Mouse (Mus musculus): ENCODE data around the gene Ldah. TPM values are rescaled to one million over a fixed set of nuclear protein-coding genes. Genes with fewer than 3 reads are reported as not detected.
"Not testable (repeated sequence)": the region's sequence is repeated elsewhere in the genome, so short reads cannot be mapped to it uniquely, and the experiment has no call there.

The Ldah gene
- 36.6 and 42.8 TPM in 2 replicates for polyA plus RNA-seq (2016; fragmentation: Nextera tagmentation; extraction: Ambion mirVana)

DNA sequence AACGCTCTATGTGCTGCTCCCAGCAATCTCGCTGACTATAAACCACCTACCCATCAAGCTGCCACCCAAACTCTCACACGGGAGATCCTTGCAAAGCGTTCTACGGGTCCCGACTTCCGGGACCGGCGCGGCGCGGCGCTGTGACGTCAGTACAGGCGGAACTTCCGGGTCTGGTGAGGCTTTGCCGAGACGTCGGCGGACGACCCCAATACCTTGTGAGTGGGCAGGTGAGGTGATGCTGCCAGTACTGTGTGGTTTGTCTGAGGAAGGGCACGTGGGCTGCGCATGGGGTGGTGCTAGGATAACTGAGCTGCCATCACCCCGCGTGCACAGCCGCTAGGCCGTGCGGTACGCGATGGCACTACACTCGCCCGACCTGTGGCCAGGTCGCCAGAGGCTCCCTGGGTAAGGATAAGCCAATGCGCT lies at the start of gene Ldah:
Gene Ldah, plus strand, starts transcription at position 130 of the 426 bp plus-strand sequence.
- no peaks in the 10 kb centered on the region for H3K36me3 ChIP-seq
- H3K4me3 ChIP-seq = peak within 1 kb of the TSS; percentile 88
- H3K27ac ChIP-seq = peak within 1 kb of the TSS; percentile 73
- peak within 1 kb of the TSS; percentile 83 for H3K9ac ChIP-seq
- no peaks in the 10 kb centered on the region for H3K27me3 ChIP-seq (replicated peaks)
- H3K4me1 ChIP-seq = peaks cover 13% of the 10 kb centered on the region
- ATAC-seq = peak; percentile 96
- H3K4me2 ChIP-seq = peak within 1 kb of the TSS; percentile 76
- no peaks in the 10 kb centered on the region for H3K9me3 ChIP-seq (replicated peaks)
- WGBS (ENCODE audit: insufficient replicate concordance) = 0% methylated on average over 34 of the region's 34 CpGs

- no peaks in the 10 kb centered on the region for H3K27me3 ChIP-seq (replicated peaks)
- H3K36me3 ChIP-seq = no peaks in the 10 kb centered on the region
- WGBS (ENCODE audit: insufficient replicate concordance) = 34% methylated on average over 2 of the region's 2 CpGs
- H3K27ac ChIP-seq = no peak overlapping the region
- ATAC-seq = no peak
- H3K4me2 ChIP-seq = no peak overlapping the region
- H3K9ac ChIP-seq = no peak overlapping the region
- no peak overlapping the region for H3K4me3 ChIP-seq
- H3K4me1 ChIP-seq = no peaks in the 10 kb centered on the region
- no peaks in the 10 kb centered on the region for H3K9me3 ChIP-seq (replicated peaks)
These were observed 40.2 kb upstream of the Ldah start for GRCm38 (mm10) chr12:8167743-8168142.

- H3K9ac ChIP-seq = no peak overlapping the region
- no peak overlapping the region for H3K4me2 ChIP-seq
- no peak for ATAC-seq
- H3K4me3 ChIP-seq = no peak overlapping the region
- no peaks in the 10 kb centered on the region for H3K4me1 ChIP-seq
- H3K9me3 ChIP-seq (replicated peaks) = no peaks in the 10 kb centered on the region
- no peak overlapping the region for H3K27ac ChIP-seq
- H3K36me3 ChIP-seq = no peaks in the 10 kb centered on the region
- 47% methylated on average over 6 of the region's 6 CpGs for WGBS (ENCODE audit: insufficient replicate concordance)
- no peaks in the 10 kb centered on the region for H3K27me3 ChIP-seq (replicated peaks)
These were observed 27.0 kb upstream of the Ldah start for GRCm38 (mm10) chr12:8180921-8181320.

DNA sequence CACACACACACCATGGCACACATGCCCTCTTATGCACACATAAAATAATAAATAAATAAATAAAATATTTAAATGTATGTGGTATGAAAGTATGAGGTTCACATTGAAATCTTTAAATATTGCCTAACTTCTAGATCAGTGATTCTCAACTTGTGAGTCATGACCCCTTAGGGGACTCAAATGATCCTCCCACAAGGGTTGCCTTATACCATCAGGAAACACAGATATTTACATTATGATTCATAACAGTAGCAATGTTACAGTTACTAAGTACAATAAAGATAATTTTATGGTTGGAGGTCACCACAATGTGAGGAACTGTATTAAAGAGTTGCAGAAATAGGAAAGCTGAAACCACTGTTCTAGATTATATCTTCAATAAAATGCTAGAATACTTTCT lies 26.2 kb upstream of the Ldah start:
- Histone ChIP-seq H3K9me3 (replicated peaks) (no peaks in the 10 kb centered on the region), H3K4me3 (no peak overlapping the region), H3K36me3 (no peaks in the 10 kb centered on the region), H3K27me3 (replicated peaks) (no peaks in the 10 kb centered on the region), H3K9ac (no peak overlapping the region), H3K27ac (no peak overlapping the region), H3K4me2 (no peak overlapping the region), H3K4me1 (no peaks in the 10 kb centered on the region)
- ATAC-seq = no peak

GRCm38 (mm10) chr12:8184518-8184917 lies 23.4 kb upstream of the Ldah start:
- Histone ChIP-seq H3K9me3 (replicated peaks) (no peaks in the 10 kb centered on the region), H3K27ac (no peak overlapping the region)
- ATAC-seq = no peak

DNA sequence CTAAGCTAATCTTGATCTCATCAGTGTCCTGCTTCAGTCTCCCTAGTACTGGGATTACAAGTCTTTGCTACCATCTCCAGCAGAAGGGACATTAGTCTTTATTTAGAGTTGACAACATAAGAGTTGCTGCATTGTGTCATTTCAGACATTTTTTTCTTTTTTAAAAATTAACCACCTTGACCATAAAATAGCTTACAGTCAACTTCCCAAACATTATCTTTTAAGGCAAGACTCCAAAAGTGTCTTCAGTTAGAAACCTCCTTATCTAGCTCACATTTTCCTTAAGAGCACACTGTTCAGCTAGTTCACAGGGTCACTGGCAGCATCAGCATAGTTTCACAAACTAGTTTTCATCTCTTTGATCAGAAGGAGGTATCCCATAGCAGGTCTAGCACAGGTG lies 19.7 kb upstream of the Ldah start:
- Histone ChIP-seq H3K4me1 (no peaks in the 10 kb centered on the region), H3K27me3 (replicated peaks) (no peaks in the 10 kb centered on the region), H3K4me3 (no peak overlapping the region), H3K9me3 (replicated peaks) (no peaks in the 10 kb centered on the region), H3K27ac (no peak overlapping the region), H3K9ac (no peak overlapping the region), H3K4me2 (no peak overlapping the region), H3K36me3 (no peaks in the 10 kb centered on the region)
- no peak for ATAC-seq

More at GRCm38 (mm10) chr12:8184518-8184917, 23.4 kb upstream of the Ldah start:
- Histone ChIP-seq H3K4me1 (no peaks in the 10 kb centered on the region), H3K9ac (no peak overlapping the region), H3K27me3 (replicated peaks) (no peaks in the 10 kb centered on the region), H3K4me3 (no peak overlapping the region), H3K4me2 (no peak overlapping the region), H3K36me3 (no peaks in the 10 kb centered on the region)

DNA sequence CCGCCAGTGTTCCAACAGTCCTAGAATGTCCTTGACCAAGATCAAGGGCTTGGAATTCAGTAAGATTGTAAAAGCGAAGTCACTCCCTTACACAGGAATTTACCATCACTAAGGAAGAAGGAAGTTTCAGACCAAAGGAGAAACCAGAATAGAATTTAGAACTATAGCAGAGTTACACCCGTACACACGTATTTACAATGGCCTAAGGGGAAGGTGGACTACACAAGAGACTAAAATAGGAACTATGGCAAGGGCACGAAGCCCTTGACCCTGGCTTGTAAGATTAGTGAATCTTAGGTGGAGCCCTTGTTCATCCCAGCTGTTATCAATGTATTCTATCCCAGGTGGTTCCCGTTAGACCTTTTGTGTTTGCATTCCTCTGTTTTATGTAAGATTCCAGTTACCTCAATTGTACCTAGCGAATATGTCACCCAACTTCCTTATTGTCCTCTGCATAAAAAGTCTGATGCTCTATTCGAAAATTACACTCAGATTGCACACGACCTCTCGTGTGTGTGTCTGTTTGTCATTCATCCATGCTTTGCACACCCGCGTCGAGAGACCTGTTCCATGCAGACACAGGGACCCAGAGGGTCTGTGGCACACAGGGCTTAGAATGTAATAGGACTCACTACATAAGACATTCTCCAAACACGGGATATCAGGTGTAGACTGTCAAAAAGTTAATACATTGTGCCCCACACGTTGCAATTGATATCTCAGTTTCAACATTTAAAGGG lies 18.9 kb upstream of the Ldah start:
- ATAC-seq; H3K27ac ChIP-seq; H3K36me3 ChIP-seq; H3K4me2 ChIP-seq; H3K4me3 ChIP-seq; H3K9ac ChIP-seq; H3K4me1 ChIP-seq; H3K9me3 ChIP-seq (replicated peaks); H3K27me3 ChIP-seq (replicated peaks): not testable (repeated sequence)
- WGBS (ENCODE audit: insufficient replicate concordance) = 66% methylated on average over 15 of the region's 15 CpGs

- H3K27ac ChIP-seq = no peak overlapping the region
- H3K4me3 ChIP-seq = no peak overlapping the region
- H3K9me3 ChIP-seq (replicated peaks) = no peaks in the 10 kb centered on the region
- H3K27me3 ChIP-seq (replicated peaks) = no peaks in the 10 kb centered on the region
- 40% methylated on average over 3 of the region's 3 CpGs for WGBS (ENCODE audit: insufficient replicate concordance)
- no peak overlapping the region for H3K4me2 ChIP-seq
- ATAC-seq = no peak
- H3K9ac ChIP-seq = no peak overlapping the region
- H3K36me3 ChIP-seq = no peaks in the 10 kb centered on the region
- H3K4me1 ChIP-seq = no peaks in the 10 kb centered on the region
These were observed 18.2 kb upstream of the Ldah start for GRCm38 (mm10) chr12:8189722-8190121.

- 75% methylated on average over 2 of the region's 2 CpGs for WGBS (ENCODE audit: insufficient replicate concordance)
- H3K27me3 ChIP-seq (replicated peaks) = no peaks in the 10 kb centered on the region
- no peak for ATAC-seq
These were observed 2.2 kb upstream of the Ldah start for GRCm38 (mm10) chr12:8205721-8206120.

DNA sequence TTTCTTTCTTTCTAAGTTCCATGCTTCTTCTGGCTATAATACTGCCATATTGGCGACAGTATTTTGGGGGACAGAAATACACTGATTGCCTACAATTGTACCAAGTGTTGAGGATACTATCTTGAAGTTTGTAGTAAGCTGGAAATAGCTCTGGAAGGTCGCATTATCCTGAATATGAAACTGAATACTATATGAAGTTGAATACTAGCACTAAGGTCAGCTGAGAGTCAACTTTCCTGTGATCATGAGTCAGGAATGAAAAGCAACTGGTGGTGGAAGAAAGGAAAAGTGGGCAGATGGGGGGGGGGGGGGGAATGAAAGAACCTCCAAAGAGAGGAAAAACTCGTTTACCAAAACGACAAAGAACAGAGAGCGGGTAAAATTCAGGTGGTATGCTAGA lies 329 bp upstream of the Ldah start:
- Histone ChIP-seq H3K4me2 (peak overlapping the region; percentile 76), H3K27me3 (replicated peaks) (no peaks in the 10 kb centered on the region), H3K4me1 (peaks cover 13% of the 10 kb centered on the region), H3K9ac (peak overlapping the region; percentile 83), H3K36me3 (no peaks in the 10 kb centered on the region), H3K9me3 (replicated peaks) (no peaks in the 10 kb centered on the region), H3K4me3 (peak overlapping the region; percentile 88), H3K27ac (peak overlapping the region; percentile 73; the same call in 1 of the 2 replicates)
- no peak for ATAC-seq
- 17% methylated on average over 4 of the region's 5 CpGs for WGBS (ENCODE audit: insufficient replicate concordance)

More at GRCm38 (mm10) chr12:8205721-8206120, 2.2 kb upstream of the Ldah start:
- H3K4me2 ChIP-seq = no peak overlapping the region
- no peaks in the 10 kb centered on the region for H3K9me3 ChIP-seq (replicated peaks)
- no peak overlapping the region for H3K4me3 ChIP-seq
- no peaks in the 10 kb centered on the region for H3K36me3 ChIP-seq
- H3K9ac ChIP-seq = no peak overlapping the region
- peaks cover 13% of the 10 kb centered on the region for H3K4me1 ChIP-seq
- no peak overlapping the region for H3K27ac ChIP-seq

GRCm38 (mm10) chr12:8216392-8217280 lies 8.7 kb downstream of the Ldah start:
- WGBS (ENCODE audit: insufficient replicate concordance) = 78% methylated on average over 15 of the region's 15 CpGs
- Histone ChIP-seq H3K36me3 (peaks cover 15% of the 10 kb centered on the region), H3K4me1 (no peaks in the 10 kb centered on the region), H3K9ac (no peak overlapping the region), H3K27me3 (replicated peaks) (no peaks in the 10 kb centered on the region), H3K27ac (no peak overlapping the region), H3K4me3 (no peak overlapping the region), H3K4me2 (no peak overlapping the region), H3K9me3 (replicated peaks) (no peaks in the 10 kb centered on the region)
- ATAC-seq = no peak

DNA sequence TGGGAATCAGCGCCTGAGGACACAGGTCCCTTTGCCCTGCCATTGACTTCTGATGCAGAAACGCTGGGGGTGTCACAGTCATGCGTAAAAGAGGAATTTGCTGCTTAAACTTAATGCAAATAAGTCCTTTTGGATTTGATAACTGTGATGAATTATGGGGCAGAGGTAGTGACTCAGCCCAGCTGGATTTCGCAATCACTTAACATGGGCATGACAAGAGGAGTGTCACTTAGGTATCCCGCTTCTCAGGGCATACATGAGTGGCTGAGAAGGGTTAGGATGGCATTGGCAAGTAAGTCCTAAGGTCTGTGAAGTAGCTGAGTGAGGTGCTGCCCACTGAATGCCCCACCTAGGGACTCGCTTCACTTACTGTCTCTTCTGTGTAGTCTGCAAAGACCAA lies 15.1 kb downstream of the Ldah start:
- H3K9ac ChIP-seq = no peak overlapping the region
- no peaks in the 10 kb centered on the region for H3K4me1 ChIP-seq
- no peaks in the 10 kb centered on the region for H3K9me3 ChIP-seq (replicated peaks)
- WGBS (ENCODE audit: insufficient replicate concordance) = 76% methylated on average over 6 of the region's 6 CpGs
- H3K27me3 ChIP-seq (replicated peaks) = no peaks in the 10 kb centered on the region
- no peak for ATAC-seq
- no peak overlapping the region for H3K4me3 ChIP-seq
- no peak overlapping the region for H3K4me2 ChIP-seq
- H3K27ac ChIP-seq = no peak overlapping the region
- peaks cover 44% of the 10 kb centered on the region for H3K36me3 ChIP-seq
